Mouse (Mus musculus) left cerebral cortex, postnatal 4 days (tissue): ENCODE measurements around the gene Fbxw7. TPM values are rescaled to one million over a fixed set of nuclear protein-coding genes. Genes with fewer than 3 reads are reported as not detected.
A peak's percentile ranks its signal among the peaks of the same experiment; 100 is the strongest.
"Not testable (repeated sequence)": the region's sequence is repeated elsewhere in the genome, so short reads cannot be mapped to it uniquely, and the experiment has no call there.

ENCODE experiments used
- DNase-seq: peaks from one replicate; pipeline ENCODE4 v3.0.0-alpha.2; 2022
- intact Hi-C: fragments of 180-260 bp; cut with DNase I; formaldehyde crosslinking; loops from one replicate; pipeline ENCODE4 v1.15.1; 2025
- total RNA-seq, 2 experiments: library from RNA; stranded (reverse); gene quantifications; 2 replicates each; pipeline ENCODE4 v1.2.3; 2021

Fbxw7 gene
- total RNA-seq, 2 experiments from 2014 or later, result 124 to 133 TPM

DNA sequence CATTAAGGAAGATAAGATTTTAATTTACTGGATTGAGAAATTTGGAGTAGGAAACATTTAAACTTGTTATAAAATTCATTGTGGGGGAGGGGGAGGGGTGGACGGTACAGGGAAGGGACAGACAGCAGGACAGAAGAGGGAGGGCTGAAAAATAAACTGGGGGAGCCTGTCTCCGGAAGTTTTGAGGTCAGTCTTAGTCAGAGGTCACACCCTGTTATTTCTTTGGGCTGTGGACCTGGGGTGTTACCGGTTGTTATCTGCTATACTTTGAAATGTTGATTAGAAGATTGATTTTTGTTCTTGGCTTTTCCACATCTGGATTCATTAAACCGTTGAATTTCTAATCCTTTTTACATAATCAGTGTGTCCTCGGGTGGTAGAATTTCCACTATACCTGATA lies 10.9 kb downstream of the Fbxw7 start:
- intact Hi-C loops, result no loop called here
- DNase-seq, result no peak

DNA sequence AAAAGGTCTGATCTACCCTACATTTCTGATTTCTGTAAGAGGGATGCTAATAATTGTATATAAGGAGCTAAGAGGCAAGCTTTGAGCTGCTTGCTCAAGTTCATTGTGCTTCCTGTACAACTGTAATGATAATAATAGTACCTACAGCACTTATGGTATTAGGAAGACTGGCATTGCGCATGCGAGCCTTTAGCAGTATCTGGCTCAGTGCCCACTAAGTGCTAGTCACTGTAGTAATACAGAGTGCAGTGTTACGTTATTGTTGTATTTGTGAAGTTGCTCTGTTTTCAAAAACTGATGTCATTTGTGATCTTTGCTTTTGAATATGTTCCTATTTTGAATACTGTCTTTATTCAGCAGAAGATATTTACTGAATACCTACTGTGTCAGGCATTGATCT lies 11.3 kb downstream of the Fbxw7 start:
- DNase-seq, result no peak
- intact Hi-C loops, result no loop called here

DNA sequence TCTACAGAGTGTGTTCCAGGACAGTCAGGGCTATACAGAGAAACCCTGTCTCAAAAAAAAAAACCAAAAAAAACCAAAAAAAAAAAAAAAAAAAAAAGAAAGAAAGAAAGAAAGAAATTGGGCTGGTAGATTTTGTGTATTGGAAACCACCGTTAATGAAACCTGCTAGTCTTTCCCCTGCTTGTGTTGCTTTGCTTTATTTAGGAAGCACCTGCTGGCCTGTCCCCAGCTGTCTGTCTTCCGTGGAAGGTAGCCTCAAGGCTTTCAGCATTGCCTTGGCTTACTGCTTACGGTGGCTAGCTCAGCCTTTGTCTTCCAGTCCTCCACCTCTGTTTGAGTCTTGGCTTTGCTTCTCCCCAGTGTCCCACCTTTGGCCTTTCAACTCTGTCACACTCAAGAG lies 11.9 kb downstream of the Fbxw7 start:
- no peak for DNase-seq
- intact Hi-C loops, result no loop called here

DNA sequence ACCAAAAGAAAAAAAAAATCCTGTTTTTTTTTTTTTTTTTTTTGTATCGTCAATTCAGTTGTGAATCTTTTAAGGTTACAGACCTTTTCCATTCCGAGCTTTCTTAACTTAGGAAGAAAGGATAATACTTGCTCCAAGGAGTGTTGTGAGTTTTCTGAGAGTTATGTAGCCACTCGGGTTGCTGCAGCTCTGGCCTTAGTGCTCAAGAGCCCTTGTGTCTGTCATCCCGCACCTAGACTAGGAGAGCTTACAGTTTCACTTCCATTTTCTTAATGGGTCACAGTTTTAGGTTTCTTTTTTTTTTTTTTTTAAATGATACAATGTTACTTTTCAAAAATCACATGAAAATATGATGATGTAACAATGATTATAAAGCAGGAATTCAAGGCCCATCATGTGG lies 12.5 kb downstream of the Fbxw7 start:
- DNase-seq, result no peak
- intact Hi-C loops, result no loop called here

GRCm38 (mm10) chr3:84829366-84829765 lies 14.3 kb downstream of the Fbxw7 start:
- DNase-seq, result no peak
- intact Hi-C loops, result no loop called here

DNA sequence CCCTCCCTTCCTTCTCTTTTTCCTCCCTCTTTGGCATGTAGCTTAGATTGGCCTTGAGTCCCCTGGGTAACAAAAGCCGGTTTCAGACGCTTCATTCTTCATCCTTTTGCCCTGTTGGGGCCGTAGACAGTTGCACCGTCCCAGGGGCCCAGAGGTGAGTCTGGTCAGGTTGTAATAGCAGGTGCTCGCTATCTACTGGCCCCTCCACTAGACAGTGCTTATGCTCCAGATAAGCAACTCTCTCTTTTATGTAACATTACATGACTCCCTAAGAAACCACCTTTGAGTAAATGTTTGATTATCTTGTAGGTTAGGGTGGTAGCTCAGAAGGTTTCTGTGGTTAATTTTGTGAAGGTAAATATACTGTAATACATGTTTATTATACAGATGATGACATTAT lies 21.0 kb downstream of the Fbxw7 start:
- intact Hi-C loops, result no loop called here

DNA sequence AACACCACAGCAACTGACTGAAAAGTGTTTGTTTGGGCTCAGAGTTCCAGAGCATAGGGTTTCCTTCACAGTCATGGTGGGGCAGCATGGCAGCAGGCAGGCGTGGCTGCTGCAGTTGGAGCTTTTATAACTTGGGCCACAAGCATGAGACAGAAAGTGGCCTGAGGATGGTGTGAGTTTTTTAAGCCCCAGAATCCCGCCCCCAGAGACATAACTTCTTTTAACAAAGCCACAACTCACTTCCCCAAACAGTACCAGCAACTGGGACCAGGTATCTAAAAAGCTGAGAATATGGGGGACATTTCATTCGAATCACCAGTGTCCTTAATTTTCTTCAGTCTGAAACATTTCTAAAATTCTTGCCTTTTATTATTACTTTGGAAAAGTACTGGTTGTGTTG lies 22.9 kb downstream of the Fbxw7 start:
- intact Hi-C loops, result no loop called here
- DNase-seq, result no peak

More for the DNA sequence above, 21.0 kb downstream of the Fbxw7 start:
- DNase-seq, result no peak

GRCm38 (mm10) chr3:84839499-84839898 lies 24.4 kb downstream of the Fbxw7 start:
- intact Hi-C loops, result no loop called here
- no peak for DNase-seq

GRCm38 (mm10) chr3:84841271-84841670 lies 26.2 kb downstream of the Fbxw7 start:
- no peak for DNase-seq
- intact Hi-C loops, result loop anchor here (10.0 kb wide), 1 partner anchor 146 kb away; no protein-coding TSS in a partner anchor

DNA sequence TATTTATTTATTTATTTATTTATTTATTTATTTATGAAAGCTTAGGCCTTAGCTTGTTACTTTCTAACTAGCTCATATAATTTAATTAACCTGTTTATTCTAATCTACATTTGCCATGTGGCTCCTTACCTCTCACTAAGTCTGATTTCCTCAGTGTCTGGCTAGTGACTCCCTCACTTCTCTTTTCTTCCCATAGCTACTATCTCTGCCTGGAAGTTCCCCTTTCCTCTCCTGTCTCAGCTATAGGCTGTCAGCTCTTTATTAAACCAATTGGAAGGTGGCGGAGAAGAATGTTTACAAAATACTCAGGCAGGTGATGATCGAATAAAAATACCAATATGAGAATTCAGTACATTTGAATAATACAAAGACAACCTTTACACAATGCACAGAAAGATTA lies 27.7 kb downstream of the Fbxw7 start:
- no peak for DNase-seq
- intact Hi-C loops, result loop anchor here (10.0 kb wide), 1 partner anchor 148 kb away; no protein-coding TSS in a partner anchor

- intact Hi-C loops, result loop anchor here (10.0 kb wide), 1 partner anchor 149 kb away; no protein-coding TSS in a partner anchor
- peak; percentile 34 for DNase-seq
Observed at GRCm38 (mm10) chr3:84843594-84843993, 28.5 kb downstream of the Fbxw7 start.

- DNase-seq, result no peak
- intact Hi-C loops, result loop anchor here (10.0 kb wide), 1 partner anchor 154 kb away; no protein-coding TSS in a partner anchor
Observed at GRCm38 (mm10) chr3:84848798-84849197, 33.7 kb downstream of the Fbxw7 start.

DNA sequence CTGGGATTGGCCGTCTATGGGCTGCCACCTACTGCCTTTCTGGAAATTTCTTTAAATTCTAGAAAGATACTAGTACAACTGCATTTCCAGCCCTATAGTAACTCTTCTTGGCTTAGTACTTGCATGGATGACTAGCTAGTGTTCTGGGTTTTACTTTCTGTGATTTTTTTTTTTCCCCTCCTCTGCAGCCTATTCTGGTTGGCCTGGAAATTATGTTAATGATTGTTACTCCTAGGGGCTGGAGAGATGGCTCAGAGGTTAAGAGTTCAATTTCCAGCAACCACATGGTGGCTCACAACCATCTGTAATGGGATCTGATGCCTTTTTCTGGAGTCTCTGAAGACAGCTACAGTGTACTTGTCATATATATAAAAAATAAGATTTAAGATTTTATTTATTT lies 35.4 kb downstream of the Fbxw7 start:
- intact Hi-C loops, result no loop called here
- DNase-seq, result no peak

DNA sequence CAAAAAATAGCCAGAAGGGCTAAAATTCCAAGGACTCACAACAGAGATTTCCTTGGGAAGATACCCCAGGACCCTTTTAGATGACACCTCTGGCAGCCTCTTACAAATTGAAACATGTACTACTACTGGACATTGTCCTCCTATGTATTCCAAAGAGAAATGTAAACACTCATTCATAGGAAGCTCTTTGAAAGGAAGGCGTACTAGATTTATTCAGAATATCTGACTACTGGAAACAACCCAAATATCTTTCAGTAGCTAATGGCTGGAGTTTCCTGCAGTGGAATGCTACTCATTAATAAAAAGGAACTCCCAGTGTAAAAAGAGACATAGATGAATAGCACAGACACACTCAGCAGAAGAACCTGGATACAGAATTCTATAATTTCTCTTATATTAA lies 36.7 kb downstream of the Fbxw7 start:
- intact Hi-C loops, result no loop called here
- DNase-seq, result no peak

DNA sequence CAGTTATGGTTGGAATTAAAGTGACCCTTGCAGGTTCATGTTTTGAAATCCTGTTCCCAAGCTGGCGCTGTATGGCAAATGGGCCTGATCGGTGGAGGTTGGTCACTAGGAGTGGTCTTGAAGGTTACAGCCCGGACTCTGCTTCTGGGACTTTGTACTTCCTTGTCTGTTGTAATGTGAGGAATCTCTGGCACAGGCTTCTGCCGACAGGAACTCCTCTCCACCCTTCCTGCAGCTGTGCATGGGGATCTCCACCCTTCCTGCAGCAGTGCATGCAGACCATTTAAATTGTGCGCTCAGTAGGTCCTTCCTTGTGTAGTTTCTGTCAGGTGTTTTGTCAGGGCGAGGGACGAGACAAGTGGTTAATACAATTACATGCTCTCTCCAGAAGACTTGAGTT lies 37.8 kb downstream of the Fbxw7 start:
- intact Hi-C loops, result no loop called here
- DNase-seq, result no peak

DNA sequence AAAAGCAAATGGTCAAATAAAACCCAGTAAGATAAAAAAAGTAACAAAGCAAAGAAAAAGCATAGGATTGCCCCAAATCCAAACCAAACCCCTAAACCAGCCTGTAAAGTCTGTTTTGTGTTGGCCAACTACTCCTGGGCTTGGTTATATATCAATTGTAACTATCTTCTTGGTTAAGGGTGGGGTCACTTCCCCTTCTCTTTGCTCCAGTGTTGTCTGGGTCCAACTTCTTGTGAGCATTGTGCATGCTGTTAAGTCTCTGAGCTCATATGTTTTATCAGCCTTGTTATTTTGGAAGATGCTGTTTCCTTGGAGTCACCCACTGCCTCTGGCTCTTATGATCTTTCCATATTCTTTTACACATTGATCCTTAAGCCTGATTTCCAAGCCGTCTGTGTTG lies 39.4 kb downstream of the Fbxw7 start:
- intact Hi-C loops, result no loop called here
- DNase-seq, result no peak

DNA sequence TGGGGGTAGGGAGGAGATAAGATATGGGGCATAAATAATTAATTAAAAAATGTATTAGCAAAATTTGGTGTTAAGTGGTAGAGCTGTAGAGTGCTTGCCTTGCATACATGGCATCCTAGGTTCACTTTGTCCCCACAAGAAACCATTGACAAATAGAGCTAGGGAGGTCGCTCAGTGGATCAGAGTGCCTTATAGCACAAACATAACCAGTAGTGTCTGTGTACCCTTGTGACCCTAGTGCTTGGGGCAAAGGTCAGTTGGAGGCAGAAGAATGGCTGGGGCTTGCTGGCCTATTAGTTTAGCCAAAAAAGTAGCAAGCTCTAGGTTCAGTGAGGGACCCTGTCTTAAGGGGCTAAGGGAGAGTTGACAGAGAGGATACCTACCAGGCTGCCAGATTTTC lies 45.6 kb downstream of the Fbxw7 start:
- intact Hi-C loops, result loop anchor here (10.0 kb wide), 1 partner anchor 246 kb away; no protein-coding TSS in a partner anchor

GRCm38 (mm10) chr3:84861817-84862216 lies 46.7 kb downstream of the Fbxw7 start:
- DNase-seq, result not testable (repeated sequence)
- intact Hi-C loops, result loop anchor here (10.0 kb wide), 1 partner anchor 247 kb away; no protein-coding TSS in a partner anchor

More for the DNA sequence above, 45.6 kb downstream of the Fbxw7 start:
- no peak for DNase-seq

- DNase-seq, result no peak
- intact Hi-C loops, result loop anchor here (10.0 kb wide), 1 partner anchor 251 kb away; no protein-coding TSS in a partner anchor
Observed at GRCm38 (mm10) chr3:84865684-84866083, 50.6 kb downstream of the Fbxw7 start.

GRCm38 (mm10) chr3:84866866-84867265 lies 51.8 kb downstream of the Fbxw7 start:
- intact Hi-C loops, result loop anchor here (10.0 kb wide), 1 partner anchor 252 kb away; no protein-coding TSS in a partner anchor
- DNase-seq, result no peak

DNA sequence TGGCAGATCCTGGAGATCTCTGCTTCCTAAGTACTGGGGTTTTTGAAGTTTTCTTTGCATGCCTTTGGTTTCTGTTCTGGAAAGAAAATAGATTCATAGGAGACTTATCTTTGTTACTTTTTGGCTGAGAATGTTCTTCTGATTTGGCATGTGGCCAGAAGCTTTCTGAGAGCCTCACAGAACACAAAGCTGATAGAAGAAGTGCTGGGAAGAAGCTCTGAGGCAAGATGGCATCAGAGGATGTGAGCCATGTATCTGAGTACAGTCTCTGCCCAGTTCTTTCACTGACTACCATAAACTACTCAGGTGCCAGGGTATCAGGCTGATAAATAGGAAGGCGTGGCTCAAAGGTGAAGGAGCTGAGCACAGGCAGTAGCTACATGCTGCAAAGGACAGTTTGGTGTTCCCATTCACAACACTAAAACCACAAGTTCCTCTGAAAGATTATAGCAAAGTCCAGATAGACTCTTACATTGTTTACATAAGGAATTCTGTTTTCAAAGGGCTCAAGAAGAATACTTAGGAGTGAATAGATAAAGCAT lies 52.4 kb downstream of the Fbxw7 start:
- intact Hi-C loops, result loop anchor here (10.0 kb wide), 1 partner anchor 253 kb away; no protein-coding TSS in a partner anchor
- no peak for DNase-seq

DNA sequence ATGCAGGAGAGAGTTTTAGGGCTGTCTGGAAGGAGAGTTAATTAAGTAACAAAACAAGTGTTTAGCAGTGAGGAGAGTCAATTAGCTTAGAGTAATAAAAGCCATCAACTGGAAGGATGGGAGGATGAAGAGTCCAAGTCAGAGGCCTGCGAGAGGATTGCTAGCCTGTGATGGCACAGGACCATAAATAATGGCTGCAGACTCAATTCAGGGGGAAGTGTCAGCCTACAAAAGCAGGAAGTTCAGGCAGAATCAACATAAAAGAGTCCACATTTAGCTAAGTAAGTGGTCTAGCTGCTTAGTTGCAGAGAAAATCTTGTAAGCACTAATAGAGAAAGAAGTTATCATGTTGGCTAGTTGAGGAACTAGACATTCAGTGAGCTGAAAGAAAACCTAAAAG lies 52.9 kb downstream of the Fbxw7 start:
- DNase-seq, result no peak
- intact Hi-C loops, result loop anchor here (10.0 kb wide), 1 partner anchor 253 kb away; no protein-coding TSS in a partner anchor

- intact Hi-C loops, result no loop called here
- DNase-seq, result no peak
Observed at GRCm38 (mm10) chr3:84870126-84870525, 55.1 kb downstream of the Fbxw7 start.
